ENCODE assay signal across 8 mouse cellular contexts in the genomic region with DNA sequence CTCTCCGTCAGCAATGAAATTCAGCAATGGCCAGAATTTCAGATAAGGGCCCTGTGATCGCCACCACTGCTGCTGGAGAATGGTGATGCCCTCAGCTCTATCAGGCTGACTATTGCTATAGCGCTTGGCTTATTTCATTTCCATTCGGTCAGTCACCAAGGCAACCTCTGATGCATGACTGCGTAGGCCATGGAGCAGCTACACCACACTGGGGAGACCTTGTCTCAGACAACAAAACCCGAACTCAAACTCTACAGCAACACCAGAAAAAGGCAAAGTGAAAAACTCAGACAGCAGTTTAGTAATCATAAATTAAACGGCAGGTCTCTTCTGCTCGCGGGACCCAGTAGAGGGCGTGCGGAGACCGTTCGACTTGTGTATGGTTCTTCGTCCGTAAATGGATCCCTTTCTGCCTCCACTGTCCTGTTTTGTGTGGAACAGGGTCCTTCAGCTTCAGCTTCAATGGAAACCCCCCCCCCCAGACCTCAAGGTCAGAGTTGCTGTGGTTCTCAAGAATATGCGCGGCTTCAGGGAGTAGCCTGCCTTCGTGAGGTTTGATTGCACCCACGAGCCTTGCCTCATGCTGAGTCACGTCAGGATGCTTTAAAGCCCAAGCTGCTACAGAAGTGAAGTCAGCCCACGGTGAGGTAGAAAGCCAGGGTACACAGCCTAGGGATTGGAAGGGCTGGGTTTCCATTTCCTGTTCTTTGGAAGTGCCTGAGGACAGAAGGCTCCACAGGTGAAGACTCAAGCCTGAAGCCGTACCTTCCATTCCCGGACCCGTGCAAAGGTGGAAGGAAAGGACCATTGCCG. TPM values are rescaled to one million over a fixed set of nuclear protein-coding genes. Genes with fewer than 3 reads are reported as not detected.
DNase-seq lines count a peak whose midpoint lies in the region; ATAC-seq and TF ChIP-seq lines count a peak whose summit lies in the region.

No protein-coding gene starts in this region.

- TF ChIP-seq CTCF in gastrocnemius, adult 2 months (IDR thresholded peaks at IDR 0.05): peak; percentile 30

- DNase-seq in gastrocnemius, adult 2 months: no peak
- no peak for DNase-seq in gastrocnemius, adult 18-20 months (ENCODE audit: low spot score)
- DNase-seq in Muller cell, postnatal 12 days (ENCODE audit: inconsistent ontology term): peak; percentile 32
- peak; percentile 72 for DNase-seq in forebrain, embryonic 14.5 days (ENCODE audit: low spot score)
- DNase-seq in kidney, postnatal 10 days: peak; percentile 50
- peak; percentile 24 for DNase-seq in telencephalon, adult 2 months (ENCODE audit: low read depth, low spot score)
- no peak for DNase-seq in spleen, adult 12 weeks (ENCODE audit: low spot score)

- no peak overlapping the region for H3K27ac ChIP-seq in gastrocnemius, adult 2 months
- no peak overlapping the region for H3K27ac ChIP-seq in forebrain, embryonic 14.5 days (ENCODE audit: low read depth, low read length)
- H3K27ac ChIP-seq in liver, embryonic 16.5 days (ENCODE audit: low read length): peak overlapping the region; percentile 19; the same call in 1 of the 2 replicates

- no peak overlapping the region for H3K9ac ChIP-seq in forebrain, embryonic 14.5 days (ENCODE audit: low read length)
- no peak overlapping the region for H3K9ac ChIP-seq in liver, embryonic 16.5 days (ENCODE audit: low read depth, low read length)

- WGBS in forebrain, embryonic 14.5 days: 32% methylated on average over 25 of the region's 25 CpGs
- WGBS in liver, embryonic 16.5 days (ENCODE audit: insufficient replicate concordance): 29% methylated on average over 25 of the region's 25 CpGs

- peak overlapping the region; percentile 20; the same call in 1 of the 2 replicates for H3K4me2 ChIP-seq in forebrain, embryonic 14.5 days (ENCODE audit: low read length)
- no peak overlapping the region for H3K4me2 ChIP-seq in liver, embryonic 16.5 days (ENCODE audit: low read depth, low read length)

- intact Hi-C loops in gastrocnemius, adult 2 months (cut with DNase I): no loop called here

- no peaks in the 10 kb centered on the region for H3K4me1 ChIP-seq in forebrain, embryonic 14.5 days (ENCODE audit: control insufficient read depth, insufficient read depth, low read length)
- H3K4me1 ChIP-seq in liver, embryonic 16.5 days (ENCODE audit: control insufficient read depth, low read depth, low read length): no peaks in the 10 kb centered on the region

- H3K36me3 ChIP-seq in forebrain, embryonic 14.5 days (ENCODE audit: control insufficient read depth, insufficient read depth, low read length): no peaks in the 10 kb centered on the region
- H3K36me3 ChIP-seq in liver, embryonic 16.5 days (ENCODE audit: control insufficient read depth, insufficient read depth): no peaks in the 10 kb centered on the region

- H3K27me3 ChIP-seq in forebrain, embryonic 14.5 days (replicated peaks; ENCODE audit: control insufficient read depth, insufficient read depth, low read length): no peaks in the 10 kb centered on the region
- no peaks in the 10 kb centered on the region for H3K27me3 ChIP-seq in liver, embryonic 16.5 days (ENCODE audit: control insufficient read depth, insufficient read depth, low read depth, low read length)

- no peak overlapping the region for H3K4me3 ChIP-seq in gastrocnemius, adult 2 months
- H3K4me3 ChIP-seq in forebrain, embryonic 14.5 days (ENCODE audit: low read depth, low read length): no peak overlapping the region
- H3K4me3 ChIP-seq in liver, embryonic 16.5 days (ENCODE audit: low read depth, low read length): peak overlapping the region; percentile 13

- H3K9me3 ChIP-seq in forebrain, embryonic 14.5 days (replicated peaks; ENCODE audit: control insufficient read depth, low read length): no peaks in the 10 kb centered on the region
- no peaks in the 10 kb centered on the region for H3K9me3 ChIP-seq in liver, embryonic 16.5 days (replicated peaks; ENCODE audit: control insufficient read depth, low read length)

- peak; percentile 50; the same call in 1 of the 2 replicates for ATAC-seq in forebrain, embryonic 14.5 days
- no peak for ATAC-seq in liver, embryonic 16.5 days (ENCODE audit: low read depth)

RNA-seq across cellular contexts. Expression of a gene that starts 30.5 kb away (rescaled TPM):
- not detected for total RNA-seq in gastrocnemius, adult 2 months (2021)
- total RNA-seq in gastrocnemius, adult 18-20 months (2021): not detected
- polyA plus RNA-seq in forebrain, embryonic 14.5 days (2014; fragmentation: Nextera tagmentation; extraction: Ambion mirVana): 0.44 and 0.70 TPM in 2 replicates
- not detected in 2 replicates for polyA plus RNA-seq in liver, embryonic 16.5 days (2015; fragmentation: Nextera tagmentation; extraction: Ambion mirVana)

Comparison
In these comparisons a context has a peak if more than half of its experiments do, and no peak if none do; other contexts are left out.
1. DNase-seq: peak in Muller cell, postnatal 12 days (single experiment), forebrain, embryonic 14.5 days (single experiment), kidney, postnatal 10 days (single experiment) and telencephalon, adult 2 months (single experiment); none in gastrocnemius, adult 2 months (single experiment), gastrocnemius, adult 18-20 months (single experiment) and spleen, adult 12 weeks (single experiment).